Mouse (Mus musculus) ES-Bruce4 (cell line): ENCODE data around the gene Thada.

Experiments used
- CTCF ChIP-seq: IDR thresholded peaks from one replicate; pipeline ENCODE4 v1.8.1; 2011; ENCODE audit warnings: low read depth, low read length
- EP300 ChIP-seq: IDR thresholded peaks from 2 replicates; pipeline ENCODE4 v1.6.1; 2011; ENCODE audit warnings: low read depth, low read length; ENCODE audit not compliant: insufficient read depth
- POLR2A ChIP-seq: IDR thresholded peaks from one replicate; pipeline ENCODE4 v1.8.1; 2011; ENCODE audit warnings: low read length; ENCODE audit not compliant: insufficient read depth

GRCm38 (mm10) chr17:84243759-84244158, 222.2 kb downstream of the Thada start:
- TF ChIP-seq CTCF (no peak), POLR2A (no peak), EP300 (no peak)
